Mouse (Mus musculus) neural tube, embryonic 11.5 days (tissue): ENCODE data around the gene Rps3a1. TPM values are rescaled to one million over a fixed set of nuclear protein-coding genes. Genes with fewer than 3 reads are reported as not detected.

Experiments
- ATAC-seq: fragments of 200-750 bp; cut with Nextera tagmentation; 2 replicates; pipeline ENCODE4 v1.8.0; 2017; ENCODE audit warnings: moderate number of reproducible peaks, mild to moderate bottlenecking, moderate TSS enrichment, moderate library complexity; ENCODE audit not compliant: insufficient read depth, low FRiP score, low TSS enrichment
- DNase-seq: peaks from one replicate; pipeline ENCODE4 v3.0.0-alpha.2; 2015; ENCODE audit warnings: low spot score
- H3K27ac ChIP-seq: fragments of 300-500 bp; sonication (generic); 2 replicates; pipeline ENCODE4 v1.5.1; 2014; ENCODE audit warnings: low read depth, mild to moderate bottlenecking, low read length
- H3K27me3 ChIP-seq: fragments of 300-500 bp; sonication (generic); 2 replicates; pipeline ENCODE4 v1.6.1; 2014; ENCODE audit warnings: mild to moderate bottlenecking, low read length, mixed read lengths; ENCODE audit not compliant: control insufficient read depth, insufficient read depth
- H3K36me3 ChIP-seq: fragments of 300-500 bp; sonication (generic); 2 replicates; pipeline ENCODE4 v1.6.1; 2014; ENCODE audit warnings: mild to moderate bottlenecking, low read length, moderate library complexity, mixed read lengths; ENCODE audit not compliant: control insufficient read depth, insufficient read depth
- H3K4me1 ChIP-seq: fragments of 300-500 bp; sonication (generic); 2 replicates; pipeline ENCODE4 v1.6.1; 2014; ENCODE audit warnings: low read length, mixed read lengths; ENCODE audit not compliant: control insufficient read depth, insufficient read depth
- H3K4me2 ChIP-seq: fragments of 300-500 bp; sonication (generic); 2 replicates; pipeline ENCODE4 v1.6.1; 2014; ENCODE audit warnings: low read depth, mild to moderate bottlenecking, moderate library complexity
- H3K4me3 ChIP-seq: fragments of 300-500 bp; sonication (generic); 2 replicates; pipeline ENCODE4 v1.5.1; 2014; ENCODE audit warnings: low read depth, low read length
- H3K9ac ChIP-seq: fragments of 300-500 bp; sonication (generic); 2 replicates; pipeline ENCODE4 v1.6.1; 2014; ENCODE audit warnings: mild to moderate bottlenecking, low read length
- H3K9me3 ChIP-seq: fragments of 300-500 bp; sonication (generic); 2 replicates; pipeline ENCODE4 v1.6.1; 2016; ENCODE audit warnings: low read length; ENCODE audit not compliant: control insufficient read depth
- WGBS: fragments of 180-500 bp; shearing (Covaris S2); extraction: QIAGEN DNeasy Blood & Tissue Kit; methylation state at CpG from one replicate; pipeline ENCODE4 v1.1.7; 2014; 5-methylcytosine and 5-hydroxymethylcytosine counted together
- polyA plus RNA-seq: library from polyadenylated mRNA; unstranded; fragments of >200 nt; fragmentation: Nextera tagmentation; extraction: Ambion mirVana; gene quantifications from 2 replicates; pipeline ENCODE4 v1.2.1, GENCODE M21; 2014

The Rps3a1 gene
- polyA plus RNA-seq, 1 experiment from 2014 or later: 965 TPM

- no peaks in the 10 kb centered on the region; the same call in 1 of the 2 replicates for H3K36me3 ChIP-seq
- no peaks in the 10 kb centered on the region for H3K9me3 ChIP-seq
- no peak overlapping the region; the same call in 1 of the 2 replicates for H3K9ac ChIP-seq
- H3K4me2 ChIP-seq: no peak overlapping the region
- peaks cover 5% of the 10 kb centered on the region; the same call in 1 of the 2 replicates for H3K4me1 ChIP-seq
- H3K27me3 ChIP-seq: no peaks in the 10 kb centered on the region
- H3K4me3 ChIP-seq: no peak overlapping the region
- DNase-seq (no peak), ATAC-seq (no peak)
- WGBS: 84% methylated on average over 6 of the region's 6 CpGs
- H3K27ac ChIP-seq: no peak overlapping the region
These were observed 841 bp upstream of the Rps3a1 start for GRCm38 (mm10) chr3:86143343-86143742.

- Histone ChIP-seq H3K36me3 (no peaks in the 10 kb centered on the region; the same call in none of the 2 replicates), H3K4me2 (0 out of 2 replicates have a peak overlapping the region, but pooled peaks have one; percentile 14), H3K27ac (no peak overlapping the region), H3K4me3 (no peak overlapping the region), H3K4me1 (peaks cover 5% of the 10 kb centered on the region; the same call in 1 of the 2 replicates), H3K9me3 (no peaks in the 10 kb centered on the region), H3K9ac (peak overlapping the region; percentile 31), H3K27me3 (no peaks in the 10 kb centered on the region)
- peak; percentile 15; the same call in 1 of the 2 replicates for ATAC-seq
- WGBS: 42% methylated on average over 6 of the region's 6 CpGs
- DNase-seq: no peak
These were observed 424 bp upstream of the Rps3a1 start for GRCm38 (mm10) chr3:86142934-86143317.

GRCm38 (mm10) chr3:86141886-86142262, 628 bp downstream of the Rps3a1 start:
- Histone ChIP-seq H3K27me3 (no peaks in the 10 kb centered on the region), H3K4me3 (peak overlapping the region; percentile 95), H3K27ac (peak overlapping the region; percentile 83), H3K9ac (peak overlapping the region; percentile 98), H3K4me2 (peak overlapping the region; percentile 82), H3K4me1 (peaks cover 5% of the 10 kb centered on the region; the same call in 1 of the 2 replicates), H3K9me3 (no peaks in the 10 kb centered on the region), H3K36me3 (no peaks in the 10 kb centered on the region; the same call in none of the 2 replicates)
- DNase-seq (no peak), ATAC-seq (peak; percentile 54)
- under 1% methylated on average over 18 of the region's 18 CpGs for WGBS

- ATAC-seq (no peak), DNase-seq (peak; percentile 42)
- 17% methylated on average over 7 of the region's 7 CpGs for whole genome bisulfite sequencing
- peak overlapping the region; percentile 98 for H3K9ac ChIP-seq
- H3K4me3 ChIP-seq: peak overlapping the region; percentile 95
- H3K27me3 ChIP-seq: no peaks in the 10 kb centered on the region
- H3K4me1 ChIP-seq: peaks cover 5% of the 10 kb centered on the region; the same call in 1 of the 2 replicates
- peak overlapping the region; percentile 83; the same call in 1 of the 2 replicates for H3K27ac ChIP-seq
- H3K4me2 ChIP-seq: peak overlapping the region; percentile 82
- no peaks in the 10 kb centered on the region; the same call in none of the 2 replicates for H3K36me3 ChIP-seq
- H3K9me3 ChIP-seq: no peaks in the 10 kb centered on the region
These were observed 1.1 kb downstream of the Rps3a1 start for GRCm38 (mm10) chr3:86141366-86141765.

GRCm38 (mm10) chr3:86139660-86140059, 2.8 kb downstream of the Rps3a1 start:
- Histone ChIP-seq H3K36me3 (peaks cover 4% of the 10 kb centered on the region), H3K4me1 (peaks cover 5% of the 10 kb centered on the region; the same call in 1 of the 2 replicates), H3K27ac (no peak overlapping the region), H3K9ac (no peak overlapping the region), H3K4me2 (no peak overlapping the region), H3K27me3 (no peaks in the 10 kb centered on the region), H3K9me3 (no peaks in the 10 kb centered on the region), H3K4me3 (no peak overlapping the region)
- 96% methylated on average over 4 of the region's 4 CpGs for WGBS
- DNase-seq: no peak
- ATAC-seq: no peak

- Histone ChIP-seq H3K9ac (no peak overlapping the region), H3K9me3 (no peaks in the 10 kb centered on the region), H3K4me1 (peaks cover 5% of the 10 kb centered on the region; the same call in 1 of the 2 replicates), H3K4me2 (no peak overlapping the region), H3K27me3 (no peaks in the 10 kb centered on the region), H3K27ac (no peak overlapping the region), H3K4me3 (no peak overlapping the region), H3K36me3 (peaks cover 4% of the 10 kb centered on the region)
- no peak for DNase-seq
- 88% methylated on average over 6 of the region's 6 CpGs for WGBS
- ATAC-seq: no peak
These were observed 5.4 kb downstream of the Rps3a1 start for GRCm38 (mm10) chr3:86136936-86137574.

- H3K4me3 ChIP-seq: no peak overlapping the region
- DNase-seq: no peak
- H3K4me1 ChIP-seq: no peaks in the 10 kb centered on the region; the same call in 1 of the 2 replicates
- no peaks in the 10 kb centered on the region for H3K9me3 ChIP-seq
- H3K27ac ChIP-seq: no peak overlapping the region
- no peaks in the 10 kb centered on the region for H3K27me3 ChIP-seq
- ATAC-seq: no peak
- no peak overlapping the region for H3K9ac ChIP-seq
- H3K4me2 ChIP-seq: no peak overlapping the region
- 88% methylated on average over 6 of the region's 6 CpGs for WGBS
- H3K36me3 ChIP-seq: peaks cover 4% of the 10 kb centered on the region
These were observed 6.5 kb downstream of the Rps3a1 start for GRCm38 (mm10) chr3:86135886-86136563.

- Histone ChIP-seq H3K27ac (no peak overlapping the region), H3K9me3 (no peaks in the 10 kb centered on the region), H3K4me1 (no peaks in the 10 kb centered on the region), H3K36me3 (peaks cover 4% of the 10 kb centered on the region), H3K4me3 (no peak overlapping the region), H3K4me2 (no peak overlapping the region), H3K27me3 (no peaks in the 10 kb centered on the region), H3K9ac (no peak overlapping the region)
- DNase-seq (no peak), ATAC-seq (no peak)
- 95% methylated on average over 6 of the region's 6 CpGs for WGBS
These were observed 7.4 kb downstream of the Rps3a1 start for GRCm38 (mm10) chr3:86134939-86135638.
